Mouse (Mus musculus) ES-Bruce4 (cell line): Measurements from ENCODE around the gene Hoxa3.

Source experiments
- CTCF ChIP-seq: IDR thresholded peaks from one replicate; pipeline ENCODE4 v1.8.1; 2011; ENCODE audit warnings: low read depth, low read length
- EP300 ChIP-seq: IDR thresholded peaks from 2 replicates; pipeline ENCODE4 v1.6.1; 2011; ENCODE audit warnings: low read depth, low read length; ENCODE audit not compliant: insufficient read depth
- POLR2A ChIP-seq: IDR thresholded peaks from one replicate; pipeline ENCODE4 v1.8.1; 2011; ENCODE audit warnings: low read length; ENCODE audit not compliant: insufficient read depth

GRCm38 (mm10) chr6:52150401-52150966 lies 62.7 kb downstream of the Hoxa3 start:
- TF ChIP-seq CTCF (no peak), EP300 (no peak), POLR2A (no peak)
